Mouse (Mus musculus): ENCODE data around the gene Alox12b.

Gene Alox12b

DNA sequence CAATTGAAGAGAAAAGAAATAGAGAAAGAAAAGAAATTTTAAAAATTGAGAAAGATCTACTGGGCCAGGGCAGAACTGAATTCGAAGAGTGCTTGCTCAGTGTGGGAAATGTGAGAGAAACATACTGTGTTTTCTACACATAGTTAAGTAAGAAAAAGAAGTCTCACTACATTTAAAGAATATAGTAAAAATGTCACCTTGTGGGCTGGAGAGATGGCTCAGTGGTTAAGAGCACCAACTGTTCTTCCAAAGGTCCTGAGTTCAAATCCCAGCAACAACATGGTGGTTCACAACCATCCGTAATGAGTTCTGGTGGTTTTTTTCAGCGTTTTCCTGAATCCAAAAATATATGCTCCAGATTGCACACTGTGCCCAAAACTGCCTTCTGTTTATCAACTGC, 21.7 kb downstream of the Alox12b start:
- DNase-seq (ENCODE audit: low spot score): no peak

- no peak for DNase-seq (ENCODE audit: low spot score)
Measured at GRCm38 (mm10) chr11:69179512-69179911, 22.7 kb downstream of the Alox12b start.

DNA sequence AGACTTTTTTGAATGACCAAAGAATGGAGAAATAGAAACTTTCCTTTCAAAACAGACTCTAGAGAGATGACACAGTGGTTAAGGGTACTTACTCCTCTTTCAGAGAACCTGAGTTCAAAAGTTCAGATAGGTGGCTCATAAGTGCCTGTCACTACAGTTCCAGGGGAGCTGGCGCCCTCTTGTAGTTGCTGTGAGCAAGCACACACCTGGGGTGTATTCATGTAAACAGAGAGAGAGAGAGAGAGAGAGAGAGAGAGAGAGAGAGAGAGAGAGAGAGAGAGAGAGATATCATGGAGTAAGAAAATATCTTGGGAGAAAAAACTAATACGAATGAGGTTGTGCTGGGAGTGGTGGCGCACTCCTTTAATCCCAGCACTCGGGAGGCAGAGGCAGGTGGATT, 23.3 kb downstream of the Alox12b start:
- no peak for DNase-seq (ENCODE audit: low spot score)

- DNase-seq (ENCODE audit: low spot score): no peak
Measured at GRCm38 (mm10) chr11:69185031-69185430, 28.2 kb downstream of the Alox12b start.

DNA sequence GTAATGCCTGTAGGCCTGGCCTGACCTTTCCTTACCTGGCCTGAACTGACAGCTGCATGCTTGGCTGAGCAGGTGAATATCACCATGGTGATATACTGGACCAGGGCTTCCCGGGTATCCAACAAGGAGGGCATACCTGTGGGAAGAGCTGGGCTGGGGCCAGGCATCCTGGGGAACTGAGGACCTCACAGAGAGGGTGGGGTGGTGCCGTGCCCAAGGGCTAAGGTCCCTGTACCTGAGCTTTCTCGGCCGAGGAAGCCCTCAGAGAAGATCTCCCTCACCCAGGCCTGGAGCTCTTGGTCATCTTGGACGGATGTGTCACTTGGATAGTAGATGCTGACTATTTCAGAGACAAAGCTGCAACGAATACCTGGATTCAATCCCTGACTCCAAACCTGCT, 29.1 kb downstream of the Alox12b start:
- no peak for DNase-seq (ENCODE audit: low spot score)

- no peak for DNase-seq (ENCODE audit: low spot score)
Measured at GRCm38 (mm10) chr11:69192840-69193239, 36.1 kb downstream of the Alox12b start.

GRCm38 (mm10) chr11:69196766-69197165, 40.0 kb downstream of the Alox12b start:
- DNase-seq (ENCODE audit: low spot score): no peak

GRCm38 (mm10) chr11:69197194-69197593, 40.4 kb downstream of the Alox12b start:
- DNase-seq (ENCODE audit: low spot score): no peak

DNA sequence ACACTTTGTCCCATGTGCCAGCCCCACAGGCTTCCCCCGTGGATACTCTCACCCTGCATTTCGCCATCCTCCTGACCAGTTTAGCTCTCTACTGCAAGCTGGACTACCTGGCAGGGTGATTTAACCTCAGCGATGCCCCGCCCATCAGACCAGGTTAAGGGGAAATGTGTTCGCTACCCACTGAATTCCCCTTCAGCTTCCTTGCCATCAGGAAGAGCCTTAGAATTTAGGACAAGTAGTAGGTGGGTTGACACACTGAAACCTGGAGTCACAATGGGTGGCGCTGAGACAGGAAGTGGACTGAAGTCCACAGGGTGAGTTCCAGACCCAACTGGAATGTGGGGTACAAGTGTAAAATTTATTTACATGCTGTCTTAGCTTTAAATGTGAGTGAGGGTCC, 41.0 kb downstream of the Alox12b start, which contains the start of gene Alox8:
Gene Alox8, minus strand, starts transcription at position 101 of the 400 bp plus-strand sequence.
- DNase-seq (ENCODE audit: low spot score): no peak

GRCm38 (mm10) chr11:69199251-69199650, 42.5 kb downstream of the Alox12b start:
- DNase-seq (ENCODE audit: low spot score): no peak

GRCm38 (mm10) chr11:69200231-69200630, 43.4 kb downstream of the Alox12b start:
- no peak for DNase-seq (ENCODE audit: low spot score)

DNA sequence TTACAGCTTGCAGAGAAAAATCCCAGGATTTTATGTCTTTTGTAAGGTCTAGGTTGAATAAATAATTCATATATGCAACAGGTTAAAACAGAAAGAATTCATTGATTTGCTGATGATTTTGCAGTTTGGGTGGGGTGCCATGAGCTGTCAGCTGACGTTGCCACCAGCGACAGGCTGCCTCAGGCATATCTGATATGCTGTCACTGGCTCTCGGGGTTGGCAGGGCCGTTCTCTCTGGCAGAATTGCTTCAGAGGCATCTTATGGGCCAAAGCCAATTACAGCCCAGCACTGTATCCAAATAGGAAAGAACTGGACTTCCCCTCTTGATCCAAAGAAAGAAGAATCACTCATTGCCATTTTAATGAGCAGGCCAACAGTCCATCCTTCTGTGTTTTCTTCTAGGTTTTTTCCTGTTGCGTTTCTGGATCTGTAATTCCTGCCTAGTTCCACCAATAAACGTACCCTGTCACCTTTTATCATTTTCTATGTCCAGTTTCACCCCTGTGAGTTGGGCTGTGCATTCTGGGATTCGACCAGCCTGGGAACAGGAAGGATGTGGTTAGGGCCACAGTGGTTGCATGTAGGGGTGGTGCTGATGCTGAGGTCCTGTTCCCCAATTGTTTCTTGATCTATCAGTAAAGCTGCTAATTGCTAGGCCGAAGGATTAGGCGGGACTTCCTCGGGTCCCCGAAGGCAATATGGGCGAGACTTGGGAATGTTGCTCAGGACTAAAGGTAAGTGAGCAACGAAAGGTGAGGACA, 45.9 kb downstream of the Alox12b start:
- DNase-seq (ENCODE audit: low spot score): no peak

DNA sequence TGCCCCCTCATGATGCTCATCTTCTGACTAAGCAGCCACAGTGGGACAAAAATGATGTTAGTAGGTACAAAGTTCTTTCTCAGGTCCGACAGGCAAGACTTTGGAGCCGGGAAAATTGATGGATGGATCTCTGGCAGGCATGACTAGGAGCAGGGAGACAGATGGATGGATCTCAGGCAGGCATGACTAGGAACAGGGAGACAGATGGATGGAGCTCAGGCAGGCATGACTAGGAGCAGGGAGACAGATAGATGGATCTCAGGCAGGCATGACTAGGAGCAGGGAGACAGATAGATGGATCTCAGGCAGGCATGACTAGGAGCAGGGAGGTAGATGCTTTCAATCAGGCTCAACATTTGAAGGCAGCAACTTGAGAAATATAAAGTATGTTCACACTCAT, 54.6 kb downstream of the Alox12b start:
- no peak for DNase-seq (ENCODE audit: low spot score)

DNA sequence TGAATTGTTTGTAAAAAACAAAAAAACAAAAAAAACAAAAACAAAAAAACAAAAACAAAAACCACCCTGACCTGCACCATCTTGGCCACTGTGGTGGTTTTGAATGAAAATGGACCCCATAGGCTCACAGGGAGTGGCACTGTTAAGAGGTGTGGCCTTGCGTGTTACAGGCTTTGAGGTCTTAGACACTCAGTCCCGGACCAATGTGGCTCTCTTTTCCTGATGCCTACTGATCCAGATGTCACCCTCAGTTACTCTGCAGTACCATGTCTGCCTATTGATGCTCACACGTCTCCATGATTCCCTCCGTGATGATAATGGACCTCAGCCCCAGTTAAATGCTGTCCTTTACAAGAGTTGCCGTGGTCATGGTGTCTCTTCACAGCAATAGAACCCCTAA, 60.6 kb downstream of the Alox12b start:
- DNase-seq (ENCODE audit: low spot score): no peak

DNA sequence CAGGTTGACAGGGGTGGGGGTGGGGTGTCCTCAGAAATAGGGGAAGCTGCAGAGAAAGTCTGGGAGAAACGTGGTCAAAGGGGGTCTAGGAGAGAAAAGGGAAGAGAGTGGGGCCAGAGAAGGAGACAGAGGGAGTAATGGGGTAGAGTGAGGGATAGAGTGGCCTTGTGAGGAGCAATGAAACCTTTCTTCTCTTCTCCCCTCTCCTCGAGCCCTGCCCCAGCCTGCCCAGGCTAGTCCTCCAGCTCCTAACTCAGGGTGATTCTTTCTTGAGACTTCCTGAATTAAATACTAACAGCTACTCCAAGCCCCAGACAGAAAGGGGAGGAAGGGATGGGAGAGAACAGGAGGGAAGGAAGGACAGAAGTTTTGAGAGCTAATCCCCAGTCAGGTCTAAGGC, 61.9 kb downstream of the Alox12b start:
- DNase-seq (ENCODE audit: low spot score): no peak
